Mouse (Mus musculus) liver, embryonic 13.5 days (tissue): ENCODE data around the gene Rad51b. TPM values are rescaled to one million over a fixed set of nuclear protein-coding genes. Genes with fewer than 3 reads are reported as not detected.

Experiments used
- ATAC-seq: fragments of 200-750 bp; cut with Nextera tagmentation; 2 replicates; pipeline ENCODE4 v1.8.0; 2017; ENCODE audit warnings: low read depth, mild to moderate bottlenecking, moderate number of reproducible peaks, moderate library complexity
- DNase-seq: peaks from one replicate; pipeline ENCODE4 v3.0.0; 2022
- H3K27ac ChIP-seq: fragments of 300-500 bp; sonication (generic); 2 replicates; pipeline ENCODE4 v1.5.1; 2015; ENCODE audit warnings: moderate library complexity, mild to moderate bottlenecking, inconsistent platforms
- H3K27me3 ChIP-seq: fragments of 300-500 bp; sonication (generic); 2 replicates; pipeline ENCODE4 v1.6.1; 2015; ENCODE audit warnings: mild to moderate bottlenecking, inconsistent platforms
- H3K36me3 ChIP-seq: fragments of 300-500 bp; sonication (generic); 2 replicates; pipeline ENCODE4 v1.6.1; 2015; ENCODE audit warnings: mild to moderate bottlenecking, inconsistent platforms
- H3K4me1 ChIP-seq: fragments of 300-500 bp; sonication (generic); replicated peaks from 2 replicates; pipeline ENCODE4 v1.6.1; 2015; ENCODE audit warnings: inconsistent platforms
- H3K4me2 ChIP-seq: fragments of 300-500 bp; sonication (generic); 2 replicates; pipeline ENCODE4 v1.6.1; 2015; ENCODE audit warnings: inconsistent platforms, mild to moderate bottlenecking, moderate library complexity
- H3K4me3 ChIP-seq: fragments of 300-500 bp; sonication (generic); replicated peaks from 2 replicates; pipeline ENCODE4 v1.5.1; 2015; ENCODE audit warnings: mild to moderate bottlenecking, inconsistent platforms
- H3K9ac ChIP-seq: fragments of 300-500 bp; sonication (generic); 2 replicates; pipeline ENCODE4 v1.6.1; 2015; ENCODE audit warnings: mild to moderate bottlenecking, inconsistent platforms
- H3K9me3 ChIP-seq: fragments of 300-500 bp; sonication (generic); replicated peaks from 2 replicates; pipeline ENCODE4 v1.6.1; 2016; ENCODE audit warnings: inconsistent platforms
- WGBS: fragments of 180-500 bp; shearing (Covaris S2); methylation state at CpG from one replicate; pipeline ENCODE4 v1.1.7; 2015; ENCODE audit not compliant: insufficient replicate concordance; 5-methylcytosine and 5-hydroxymethylcytosine counted together
- polyA plus RNA-seq: library from polyadenylated mRNA; unstranded; fragments of >200 nt; fragmentation: Nextera tagmentation; extraction: Ambion mirVana; gene quantifications from 2 replicates; pipeline ENCODE4 v1.2.1, GENCODE M21; 2015

Rad51b gene
- polyA plus RNA-seq, 1 experiment from 2014 or later: 5.5 TPM

DNA sequence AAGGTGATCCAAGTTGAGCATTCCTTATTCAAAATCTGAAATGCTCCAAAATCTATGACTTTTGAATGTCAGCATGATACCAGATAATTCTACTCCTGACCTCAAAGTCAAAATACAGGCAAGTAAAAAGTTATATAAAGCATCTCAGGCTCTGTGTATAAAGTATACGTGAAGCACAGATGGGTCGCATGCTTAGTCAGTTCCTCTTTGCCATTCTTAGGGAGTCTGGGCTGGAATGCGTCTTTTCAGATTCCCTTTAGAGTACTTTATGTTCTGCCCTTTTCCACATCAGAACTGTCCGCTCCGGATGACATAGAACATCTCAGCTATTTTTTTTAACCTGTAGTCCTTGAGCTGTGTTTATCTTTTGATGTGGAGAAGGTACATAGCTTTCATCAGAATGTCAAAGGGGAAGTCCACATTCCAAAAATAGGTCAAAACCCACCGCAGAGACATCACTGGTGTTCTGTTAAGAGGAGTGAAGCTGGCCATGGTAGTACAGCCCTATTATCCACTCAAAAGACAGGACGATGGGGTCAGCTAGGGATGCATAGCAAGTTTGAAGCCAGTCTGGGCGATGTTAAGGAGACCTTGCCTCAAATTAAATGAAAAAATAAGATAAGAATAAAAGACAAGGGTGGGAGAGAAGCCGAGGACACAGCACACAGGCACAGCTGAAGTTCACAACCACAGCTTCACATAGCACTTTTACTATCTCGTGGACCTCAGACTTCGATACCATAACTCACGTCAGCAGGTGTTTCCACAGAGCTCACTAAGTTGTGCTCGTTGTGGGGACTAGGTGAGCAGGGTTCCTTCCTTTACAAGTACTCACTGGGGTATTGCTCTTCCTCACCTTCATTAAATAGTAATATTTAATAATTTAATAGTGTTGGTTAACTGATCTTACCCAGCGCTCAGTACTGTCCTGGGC, 395.1 kb downstream of the Rad51b start:
- ATAC-seq (no peak), DNase-seq (no peak)
- Histone ChIP-seq H3K4me3 (no peak overlapping the region), H3K36me3 (no peaks in the 10 kb centered on the region), H3K27me3 (no peaks in the 10 kb centered on the region), H3K9ac (no peak overlapping the region), H3K27ac (no peak overlapping the region), H3K4me2 (no peak overlapping the region), H3K9me3 (no peaks in the 10 kb centered on the region), H3K4me1 (peaks cover 16% of the 10 kb centered on the region)
- whole genome bisulfite sequencing: 26% methylated on average over 14 of the region's 14 CpGs

DNA sequence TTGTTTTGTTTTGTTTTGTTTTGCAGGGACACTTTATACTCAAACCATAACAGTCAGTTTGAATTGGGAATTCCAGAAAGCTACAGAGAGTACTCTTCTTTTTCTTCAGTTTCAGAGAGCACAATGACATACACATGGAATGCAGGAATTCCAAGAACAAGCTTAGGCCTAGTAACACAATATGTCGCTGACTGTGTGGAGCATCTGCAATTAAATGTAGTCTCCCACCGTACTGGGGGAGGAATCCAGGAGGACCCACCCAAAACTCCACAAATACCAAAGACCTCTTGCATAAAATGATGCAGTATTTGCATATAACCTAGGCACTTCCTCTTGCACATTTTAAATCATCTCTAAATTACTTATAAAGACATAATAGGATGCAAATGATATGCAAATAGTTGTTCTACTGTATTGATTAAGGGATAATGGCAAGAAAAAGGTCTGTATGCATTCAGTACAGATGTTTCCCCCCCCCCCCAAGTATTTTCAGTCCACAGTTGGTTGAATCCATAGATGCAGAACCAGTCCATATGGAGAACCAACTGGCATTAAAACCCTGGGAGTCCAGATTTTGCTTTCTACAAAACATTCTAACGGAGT, 398.9 kb downstream of the Rad51b start:
- ATAC-seq (no peak), DNase-seq (no peak)
- Histone ChIP-seq H3K9ac (no peak overlapping the region), H3K27ac (no peak overlapping the region), H3K4me1 (peaks cover 6% of the 10 kb centered on the region), H3K9me3 (no peaks in the 10 kb centered on the region), H3K4me3 (no peak overlapping the region), H3K27me3 (no peaks in the 10 kb centered on the region), H3K4me2 (no peak overlapping the region), H3K36me3 (no peaks in the 10 kb centered on the region)
- 80% methylated on average over 3 of the region's 3 CpGs for WGBS

DNA sequence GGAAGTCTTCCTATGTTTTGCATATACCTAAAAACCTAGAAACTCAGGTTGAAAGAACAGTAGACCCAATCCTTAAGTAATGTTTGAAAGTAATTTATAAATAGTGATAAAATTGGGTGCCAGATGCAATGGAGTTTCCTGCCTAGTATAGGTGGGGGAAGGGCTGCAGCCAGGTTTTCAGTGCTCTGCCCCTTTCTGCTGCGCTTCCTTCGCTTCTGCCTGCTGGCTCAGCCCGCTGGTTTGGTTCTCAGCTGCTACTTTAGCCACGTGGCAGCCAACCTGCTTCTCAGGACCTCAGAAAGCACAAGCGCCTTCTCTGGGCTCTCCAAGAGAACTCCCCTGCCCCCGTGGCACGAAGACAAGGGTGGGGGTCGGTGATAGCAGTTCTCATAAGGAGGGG, 406.5 kb downstream of the Rad51b start:
- WGBS: 57% methylated on average over 8 of the region's 8 CpGs
- no peak for DNase-seq
- Histone ChIP-seq H3K36me3 (no peaks in the 10 kb centered on the region), H3K9ac (no peak overlapping the region), H3K9me3 (no peaks in the 10 kb centered on the region), H3K27ac (no peak overlapping the region), H3K4me2 (no peak overlapping the region), H3K4me3 (no peak overlapping the region), H3K4me1 (peaks cover 6% of the 10 kb centered on the region; the same call in 1 of the 2 replicates), H3K27me3 (no peaks in the 10 kb centered on the region)
- ATAC-seq: no peak

DNA sequence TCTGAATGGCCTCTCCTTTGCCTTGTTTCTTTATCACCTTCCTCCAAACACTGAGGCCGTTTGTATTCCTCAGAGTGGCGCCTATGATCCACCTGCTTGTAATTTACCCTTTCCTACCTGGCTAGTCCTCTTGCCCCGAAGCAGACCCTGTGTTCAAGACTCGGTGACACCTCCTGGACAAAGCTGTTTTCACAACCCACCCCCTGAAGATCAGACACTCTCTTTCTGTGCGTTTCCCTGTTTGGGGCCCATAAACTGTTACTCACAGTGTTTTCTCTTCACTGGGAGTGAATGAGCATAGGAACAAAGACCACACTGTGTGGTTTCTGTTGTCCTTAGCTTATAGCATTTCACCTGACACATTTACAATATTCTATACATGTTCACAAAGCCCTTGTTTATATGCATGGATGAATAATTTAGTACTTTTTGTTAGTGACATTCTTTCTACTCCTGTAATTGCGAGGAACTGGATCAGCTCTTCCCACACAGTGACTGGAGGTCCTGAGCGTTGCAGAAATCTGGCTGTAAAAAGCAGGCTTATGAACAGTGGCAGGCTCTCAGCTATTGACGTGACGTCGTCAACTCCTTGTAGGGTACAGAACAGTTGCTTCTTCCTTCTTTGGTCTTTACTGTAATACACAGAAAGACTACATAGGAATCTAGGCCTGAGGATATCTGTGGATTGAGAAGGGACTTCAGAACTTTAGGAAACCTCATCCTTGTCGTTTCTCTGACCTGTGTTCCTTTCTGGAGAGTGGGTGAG, 408.6 kb downstream of the Rad51b start:
- peaks cover 6% of the 10 kb centered on the region; the same call in 1 of the 2 replicates for H3K4me1 ChIP-seq
- H3K27ac ChIP-seq: no peak overlapping the region
- H3K4me2 ChIP-seq: no peak overlapping the region
- ATAC-seq: no peak
- no peak overlapping the region for H3K4me3 ChIP-seq
- WGBS: 63% methylated on average over 11 of the region's 11 CpGs
- no peak overlapping the region for H3K9ac ChIP-seq
- H3K36me3 ChIP-seq: no peaks in the 10 kb centered on the region
- no peaks in the 10 kb centered on the region for H3K27me3 ChIP-seq
- no peak for DNase-seq
- no peaks in the 10 kb centered on the region for H3K9me3 ChIP-seq

DNA sequence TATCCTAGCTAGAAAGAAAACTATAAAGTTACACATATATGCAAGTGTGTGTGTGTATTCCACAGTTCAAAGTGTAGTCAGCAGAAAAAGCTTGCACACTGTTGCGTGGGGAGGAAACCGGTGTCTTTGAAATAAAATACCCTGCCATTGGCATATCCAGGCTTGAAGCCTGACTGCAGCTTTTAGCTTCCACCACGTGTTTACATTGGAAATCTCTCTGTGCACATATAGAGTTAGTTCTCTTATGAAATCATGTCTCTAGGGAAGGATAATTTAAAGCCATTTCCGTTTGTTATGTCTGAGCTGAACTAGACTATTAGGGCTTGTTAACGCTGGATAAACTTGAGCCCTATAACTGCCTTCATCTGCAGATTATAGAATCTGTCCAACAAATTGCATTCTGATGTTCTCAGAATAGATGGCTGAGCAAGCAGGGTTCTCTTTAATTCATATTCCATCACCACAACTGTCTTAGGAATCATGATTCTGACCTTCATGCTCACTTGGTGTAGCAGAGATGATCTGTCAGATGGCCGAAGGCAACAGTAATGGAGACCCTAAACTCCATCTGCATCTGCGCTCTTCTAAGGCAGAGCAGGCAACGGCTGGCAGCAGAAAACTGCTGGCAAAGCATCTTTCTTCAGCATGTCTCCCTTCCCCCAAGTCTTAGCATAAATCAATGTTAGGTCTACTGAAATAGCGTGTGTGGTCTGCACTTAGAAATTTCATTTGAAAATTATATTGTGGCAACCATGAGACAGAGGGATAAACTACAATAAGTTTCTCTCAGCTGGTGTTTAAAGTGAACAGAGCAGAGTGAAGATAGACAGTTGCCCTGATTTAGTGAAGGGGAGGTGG, 410.7 kb downstream of the Rad51b start:
- ATAC-seq (no peak), DNase-seq (no peak)
- no peak overlapping the region for H3K4me2 ChIP-seq
- H3K27ac ChIP-seq: no peak overlapping the region
- H3K9me3 ChIP-seq: no peaks in the 10 kb centered on the region
- H3K4me3 ChIP-seq: no peak overlapping the region
- peaks cover 6% of the 10 kb centered on the region; the same call in 1 of the 2 replicates for H3K4me1 ChIP-seq
- H3K9ac ChIP-seq: no peak overlapping the region
- 71% methylated on average over 9 of the region's 9 CpGs for WGBS
- H3K36me3 ChIP-seq: no peaks in the 10 kb centered on the region
- no peaks in the 10 kb centered on the region for H3K27me3 ChIP-seq

DNA sequence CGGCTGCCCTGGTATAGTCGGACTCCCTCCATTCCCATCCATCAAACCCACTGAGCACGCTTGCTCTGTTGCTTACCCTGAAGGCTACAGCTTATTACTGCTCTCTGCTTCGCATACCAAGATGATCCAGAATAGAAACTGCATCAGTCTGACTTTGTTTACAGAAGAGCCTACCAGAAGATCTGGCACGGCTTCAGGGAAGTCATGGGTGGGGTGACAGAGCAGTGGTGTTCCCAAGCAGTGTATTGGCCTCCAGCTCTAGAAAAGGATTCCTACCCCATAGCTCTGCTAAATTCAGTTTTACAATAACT, 411.3 kb downstream of the Rad51b start:
- no peaks in the 10 kb centered on the region for H3K27me3 ChIP-seq
- H3K36me3 ChIP-seq: no peaks in the 10 kb centered on the region
- H3K9ac ChIP-seq: no peak overlapping the region
- WGBS: 82% methylated on average over 5 of the region's 5 CpGs
- no peak overlapping the region for H3K27ac ChIP-seq
- peaks cover 6% of the 10 kb centered on the region; the same call in 1 of the 2 replicates for H3K4me1 ChIP-seq
- ATAC-seq: no peak
- H3K9me3 ChIP-seq: no peaks in the 10 kb centered on the region
- no peak for DNase-seq
- H3K4me2 ChIP-seq: no peak overlapping the region
- H3K4me3 ChIP-seq: no peak overlapping the region

DNA sequence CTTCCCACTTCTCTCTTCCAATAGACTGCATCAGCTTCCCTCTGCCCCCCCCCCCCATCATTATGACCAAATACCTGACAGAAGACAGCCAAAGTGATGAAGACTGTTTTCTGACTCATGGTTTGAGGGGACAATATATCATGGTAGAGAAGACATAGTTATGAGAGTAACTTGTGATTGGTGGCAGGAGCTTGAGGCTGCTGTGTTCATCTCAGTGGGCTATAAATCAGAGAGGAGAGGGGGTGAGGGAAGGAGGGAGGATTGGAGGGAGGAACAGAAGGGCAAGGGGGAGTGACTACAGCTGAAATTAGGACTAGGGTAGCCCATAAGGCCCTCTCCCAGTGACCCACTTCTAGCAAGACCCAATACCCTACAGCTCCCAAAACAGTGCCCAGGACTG, 416.2 kb downstream of the Rad51b start:
- H3K4me3 ChIP-seq: no peak overlapping the region

DNA sequence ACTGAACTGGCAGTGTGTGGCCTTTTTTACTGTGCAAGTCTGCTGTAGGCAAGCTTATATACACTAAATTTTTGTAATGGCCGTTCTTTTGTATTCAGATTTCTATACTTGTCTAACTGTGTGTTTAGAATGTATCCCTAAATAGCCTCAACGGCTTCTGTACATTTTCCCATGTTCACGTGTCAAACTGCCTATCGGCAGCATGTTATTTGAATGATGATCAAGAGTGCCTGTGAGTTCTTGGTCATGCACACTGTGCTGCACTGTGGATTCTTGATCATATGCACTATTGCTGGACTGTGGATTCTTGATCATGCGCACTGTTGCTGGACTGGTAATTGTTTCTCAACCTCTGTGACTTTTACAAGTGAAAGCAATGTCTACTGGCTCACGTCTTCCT, 417.4 kb downstream of the Rad51b start:
- ATAC-seq (no peak), DNase-seq (no peak)
- Histone ChIP-seq H3K9me3 (no peaks in the 10 kb centered on the region), H3K4me1 (0 out of 2 replicates have a peak, but pooled peaks cover 7% of the 10 kb centered on the region), H3K27ac (no peak overlapping the region), H3K4me2 (no peak overlapping the region), H3K36me3 (no peaks in the 10 kb centered on the region), H3K9ac (no peak overlapping the region), H3K4me3 (no peak overlapping the region), H3K27me3 (no peaks in the 10 kb centered on the region)
- 80% methylated on average over 6 of the region's 6 CpGs for WGBS

More for the DNA sequence above, 416.2 kb downstream of the Rad51b start:
- Histone ChIP-seq H3K9me3 (no peaks in the 10 kb centered on the region), H3K36me3 (no peaks in the 10 kb centered on the region), H3K9ac (no peak overlapping the region), H3K27me3 (no peaks in the 10 kb centered on the region), H3K4me1 (0 out of 2 replicates have a peak, but pooled peaks cover 7% of the 10 kb centered on the region), H3K27ac (no peak overlapping the region), H3K4me2 (no peak overlapping the region)
- DNase-seq (no peak), ATAC-seq (no peak)

DNA sequence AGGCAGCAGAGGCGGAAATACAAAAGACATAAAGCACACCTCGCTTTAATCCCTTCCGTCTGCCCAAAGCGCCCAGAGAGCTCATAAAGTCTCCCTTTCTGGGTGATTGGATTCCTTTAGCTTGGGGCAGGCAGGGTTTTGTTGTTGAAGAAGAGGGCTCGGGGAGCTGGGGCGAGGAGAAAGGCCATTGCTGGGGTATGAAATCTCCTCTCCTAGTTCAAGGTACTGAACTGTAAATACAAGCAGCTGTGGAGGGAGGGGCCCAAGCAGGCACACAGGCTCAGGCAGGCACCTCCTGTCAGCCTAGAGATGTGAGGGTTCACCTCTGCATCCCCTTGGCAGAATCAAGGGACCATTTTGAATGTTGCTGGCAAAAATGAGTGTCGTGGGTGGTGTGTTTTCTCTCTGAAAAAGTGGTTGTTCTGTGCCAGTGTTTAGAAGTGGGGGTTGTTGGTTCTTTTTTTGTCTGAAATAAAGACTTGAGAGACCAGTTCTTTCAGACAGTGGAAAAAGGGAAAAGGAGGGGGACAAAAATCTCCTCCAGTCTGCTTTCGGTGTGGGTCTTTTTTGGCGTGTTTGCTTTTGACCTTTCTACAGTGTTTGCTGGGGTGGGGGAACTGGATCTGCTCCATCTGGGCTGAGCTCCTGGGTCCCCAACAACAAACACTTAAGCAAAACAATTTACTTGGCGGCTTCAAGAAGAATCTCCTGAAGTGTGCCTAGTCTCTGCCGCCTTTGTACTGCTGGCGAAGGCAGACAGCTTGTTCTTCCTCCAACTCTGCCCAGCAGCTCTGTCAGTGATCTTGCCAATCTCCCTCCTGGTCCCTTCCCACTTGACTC, 418.6 kb downstream of the Rad51b start:
- Histone ChIP-seq H3K4me2 (no peak overlapping the region), H3K9me3 (no peaks in the 10 kb centered on the region), H3K27me3 (no peaks in the 10 kb centered on the region), H3K27ac (no peak overlapping the region), H3K4me3 (no peak overlapping the region), H3K4me1 (0 out of 2 replicates have a peak, but pooled peaks cover 7% of the 10 kb centered on the region), H3K9ac (no peak overlapping the region), H3K36me3 (no peaks in the 10 kb centered on the region)
- DNase-seq: no peak
- no peak for ATAC-seq
- WGBS: 68% methylated on average over 12 of the region's 12 CpGs

DNA sequence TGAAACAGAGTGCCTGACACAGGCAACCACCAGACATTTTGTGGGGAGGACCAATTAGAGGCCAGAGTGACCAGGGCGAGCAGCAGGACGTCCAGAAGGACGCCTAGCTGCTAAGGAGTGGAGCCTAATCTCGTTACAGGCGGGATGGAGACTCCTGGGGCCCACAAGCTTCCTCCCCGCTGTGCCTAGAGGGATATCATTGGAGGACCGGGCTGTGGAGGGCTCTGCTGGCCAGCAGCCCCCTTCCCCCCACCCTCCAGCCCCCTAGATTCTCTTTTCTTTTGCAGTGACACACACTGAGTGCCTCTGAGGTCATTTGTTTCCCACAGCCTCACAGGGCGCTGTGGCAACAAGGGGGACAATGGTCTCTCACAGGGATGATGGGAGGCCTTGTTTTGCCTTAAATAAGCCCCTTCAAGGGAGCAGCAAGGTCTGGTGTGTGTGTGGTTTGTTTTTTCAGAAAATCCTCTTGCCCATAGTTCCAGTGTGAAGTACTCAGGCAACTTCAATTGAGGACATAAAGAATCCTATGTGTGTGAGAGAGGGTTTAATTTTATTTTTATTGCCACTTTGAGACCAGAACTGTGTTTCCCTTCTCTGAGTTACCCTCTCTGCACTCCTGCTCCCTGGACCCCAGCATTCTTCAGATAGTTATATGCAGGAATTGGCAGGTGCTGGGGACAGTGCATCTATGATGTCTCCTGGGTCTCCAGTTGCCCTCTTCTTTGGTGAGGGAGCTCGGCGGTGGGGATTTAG, 422.2 kb downstream of the Rad51b start:
- H3K27me3 ChIP-seq: no peaks in the 10 kb centered on the region
- ATAC-seq: no peak
- no peak overlapping the region for H3K4me2 ChIP-seq
- H3K36me3 ChIP-seq: no peaks in the 10 kb centered on the region
- no peaks in the 10 kb centered on the region for H3K9me3 ChIP-seq
- 47% methylated on average over 10 of the region's 10 CpGs for WGBS
- no peak overlapping the region for H3K9ac ChIP-seq
- DNase-seq: no peak
- H3K4me3 ChIP-seq: no peak overlapping the region
- H3K4me1 ChIP-seq: 0 out of 2 replicates have a peak, but pooled peaks cover 7% of the 10 kb centered on the region
- no peak overlapping the region for H3K27ac ChIP-seq
